Mouse (Mus musculus): ENCODE data around the gene Olfr878. TPM values are rescaled to one million over a fixed set of nuclear protein-coding genes. Genes with fewer than 3 reads are reported as not detected.

Gene Olfr878
- total and polyA plus RNA-seq, 3 experiments: not detected

DNA sequence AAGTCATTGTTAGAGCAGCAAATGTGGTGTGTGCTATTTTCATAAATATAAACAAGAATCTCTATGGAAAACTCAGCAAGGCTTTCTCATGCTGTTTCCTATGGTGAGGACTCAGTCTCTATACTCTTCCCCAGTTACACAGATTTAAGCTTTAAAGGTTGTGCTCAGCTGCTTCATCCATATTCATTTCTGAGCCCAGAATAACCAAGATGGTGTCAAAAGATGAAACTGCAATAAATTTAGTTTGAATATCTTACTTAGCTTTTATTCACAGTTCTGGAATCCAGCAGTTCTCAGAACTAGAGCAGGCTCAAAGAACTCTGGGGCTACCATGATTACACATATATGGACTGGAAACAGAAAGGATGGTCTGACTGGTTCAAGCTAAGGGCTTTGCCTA is 16.5 kb downstream of the Olfr878 start:
- no peak for ATAC-seq (ENCODE audit: extremely low read depth, insufficient number of reproducible peaks, low FRiP score, poor library complexity, severe bottlenecking)

DNA sequence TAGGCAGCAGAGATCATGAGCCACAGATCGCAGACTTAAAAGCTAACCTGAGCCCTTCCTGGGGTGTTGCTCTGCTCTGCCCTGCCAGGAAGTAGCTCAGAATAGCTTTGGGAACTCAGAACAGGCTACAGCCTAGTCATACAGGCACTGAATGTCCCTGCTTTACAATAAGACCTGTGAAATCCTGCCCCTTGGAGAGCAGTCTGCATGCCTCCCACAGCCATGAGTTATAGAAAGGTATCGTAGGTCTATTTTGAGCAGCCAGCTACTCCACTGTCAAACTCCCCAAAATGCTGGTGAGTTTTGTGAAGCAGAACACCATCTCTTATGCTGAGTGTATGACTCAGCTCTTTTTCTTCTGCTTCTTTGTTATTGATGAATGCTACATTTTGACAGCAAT is 23.5 kb downstream of the Olfr878 start:
- no peak overlapping the region for H3K4me3 ChIP-seq (ENCODE audit: low read depth, low read length)
- TF ChIP-seq TAL1 (conservative IDR thresholded peaks at IDR 0.05; ENCODE audit: low read depth, low read length) (no peak), GATA1 (IDR thresholded peaks at IDR 0.05; ENCODE audit: borderline replicate concordance, low read length) (no peak), GATA2 (IDR thresholded peaks at IDR 0.05; ENCODE audit: borderline replicate concordance, low read depth, low read length) (no peak), CTCF (IDR thresholded peaks at IDR 0.05; ENCODE audit: low read depth, low read length) (no peak), POLR2AphosphoS5 (IDR thresholded peaks at IDR 0.05; ENCODE audit: insufficient replicate concordance, low read depth, low read length) (no peak)
- DNase-seq (ENCODE audit: low spot score): no peak
- no peaks in the 10 kb centered on the region for H3K4me1 ChIP-seq (ENCODE audit: insufficient read depth, low read depth, low read length)
- no peaks in the 10 kb centered on the region for H3K36me3 ChIP-seq (replicated peaks)
- no peaks in the 10 kb centered on the region for H3K27me3 ChIP-seq (ENCODE audit: insufficient read depth, low read length)
- no peaks in the 10 kb centered on the region for H3K9me3 ChIP-seq (replicated peaks)
- ATAC-seq (ENCODE audit: extremely low read depth, insufficient number of reproducible peaks, low FRiP score, poor library complexity, severe bottlenecking): no peak

More for the DNA sequence above, 16.5 kb downstream of the Olfr878 start:
- Histone ChIP-seq H3K36me3 (replicated peaks) (no peaks in the 10 kb centered on the region), H3K4me3 (ENCODE audit: low read depth, low read length) (no peak overlapping the region), H3K9me3 (replicated peaks) (no peaks in the 10 kb centered on the region), H3K27me3 (ENCODE audit: insufficient read depth, low read length) (no peaks in the 10 kb centered on the region), H3K4me1 (ENCODE audit: insufficient read depth, low read depth, low read length) (no peaks in the 10 kb centered on the region)
- TF ChIP-seq GATA2 (IDR thresholded peaks at IDR 0.05; ENCODE audit: borderline replicate concordance, low read depth, low read length) (no peak), TAL1 (conservative IDR thresholded peaks at IDR 0.05; ENCODE audit: low read depth, low read length) (no peak), GATA1 (IDR thresholded peaks at IDR 0.05; ENCODE audit: borderline replicate concordance, low read length) (no peak), POLR2AphosphoS5 (IDR thresholded peaks at IDR 0.05; ENCODE audit: insufficient replicate concordance, low read depth, low read length) (no peak), CTCF (IDR thresholded peaks at IDR 0.05; ENCODE audit: low read depth, low read length) (no peak)
- no peak for DNase-seq (ENCODE audit: low spot score)

Other genes starting within 250 kb of the Olfr878 start
- gene Panx3, start 248.6 kb upstream of the Olfr878 start, total RNA-seq (2014; fragmentation: Nextera tagmentation): not detected in 2 replicates
- 0.06 and 0.16 TPM in 2 replicates for gene Panx3, start 248.6 kb upstream of the Olfr878 start, total RNA-seq (2017)
- not detected in 2 replicates for gene Panx3, start 248.6 kb upstream of the Olfr878 start, polyA plus RNA-seq (2012)
- not detected in 2 replicates for gene Olfr160, start 201.6 kb upstream of the Olfr878 start, total RNA-seq (2014; fragmentation: Nextera tagmentation)
- gene Olfr160, start 201.6 kb upstream of the Olfr878 start, total RNA-seq (2017): 0.05 and 0.12 TPM in 2 replicates
- not detected in 2 replicates for gene Olfr160, start 201.6 kb upstream of the Olfr878 start, polyA plus RNA-seq (2012)
- gene Olfr874, start 172.7 kb upstream of the Olfr878 start, total RNA-seq (2014; fragmentation: Nextera tagmentation): not detected in 2 replicates
- gene Olfr874, start 172.7 kb upstream of the Olfr878 start, total RNA-seq (2017): 0.05 TPM in 1 of 2 replicates, not detected in the other
- gene Olfr874, start 172.7 kb upstream of the Olfr878 start, polyA plus RNA-seq (2012): not detected in 2 replicates
- gene Olfr875, start 146.0 kb upstream of the Olfr878 start, total RNA-seq (2014; fragmentation: Nextera tagmentation): not detected in 2 replicates
- not detected in 2 replicates for gene Olfr875, start 146.0 kb upstream of the Olfr878 start, total RNA-seq (2017)
- gene Olfr875, start 146.0 kb upstream of the Olfr878 start, polyA plus RNA-seq (2012): not detected in 2 replicates
- not detected in 2 replicates for gene Olfr876, start 114.8 kb upstream of the Olfr878 start, total RNA-seq (2014; fragmentation: Nextera tagmentation)
- gene Olfr876, start 114.8 kb upstream of the Olfr878 start, total RNA-seq (2017): 0.11 and 0.17 TPM in 2 replicates
- gene Olfr876, start 114.8 kb upstream of the Olfr878 start, polyA plus RNA-seq (2012): not detected in 2 replicates
- gene Olfr877, start 63.6 kb upstream of the Olfr878 start, total RNA-seq (2014; fragmentation: Nextera tagmentation): not detected in 2 replicates
- 0.06 TPM in 1 of 2 replicates, not detected in the other for gene Olfr877, start 63.6 kb upstream of the Olfr878 start, total RNA-seq (2017)
- gene Olfr877, start 63.6 kb upstream of the Olfr878 start, polyA plus RNA-seq (2012): not detected in 2 replicates
- gene Olfr145, start 21.1 kb upstream of the Olfr878 start, total RNA-seq (2014; fragmentation: Nextera tagmentation): not detected in 2 replicates
- gene Olfr145, start 21.1 kb upstream of the Olfr878 start, total RNA-seq (2017): 0.06 and 0.16 TPM in 2 replicates
- gene Olfr145, start 21.1 kb upstream of the Olfr878 start, polyA plus RNA-seq (2012): not detected in 2 replicates
- gene Olfr881, start 74.0 kb downstream of the Olfr878 start, total RNA-seq (2014; fragmentation: Nextera tagmentation): not detected in 2 replicates
- gene Olfr881, start 74.0 kb downstream of the Olfr878 start, total RNA-seq (2017): 0.16 TPM in 1 of 2 replicates, not detected in the other
- not detected in 2 replicates for gene Olfr881, start 74.0 kb downstream of the Olfr878 start, polyA plus RNA-seq (2012)
- gene Olfr883, start 108.0 kb downstream of the Olfr878 start, total RNA-seq (2014; fragmentation: Nextera tagmentation): not detected in 2 replicates
- 0.12 TPM in 1 of 2 replicates, not detected in the other for gene Olfr883, start 108.0 kb downstream of the Olfr878 start, total RNA-seq (2017)
- not detected in 2 replicates for gene Olfr883, start 108.0 kb downstream of the Olfr878 start, polyA plus RNA-seq (2012)
- not detected in 2 replicates for gene Olfr884, start 128.7 kb downstream of the Olfr878 start, total RNA-seq (2014; fragmentation: Nextera tagmentation)
- gene Olfr884, start 128.7 kb downstream of the Olfr878 start, total RNA-seq (2017): 0.11 TPM in 1 of 2 replicates, not detected in the other
- not detected in 2 replicates for gene Olfr884, start 128.7 kb downstream of the Olfr878 start, polyA plus RNA-seq (2012)
- gene Olfr885, start 143.5 kb downstream of the Olfr878 start, total RNA-seq (2014; fragmentation: Nextera tagmentation): not detected in 2 replicates
- gene Olfr885, start 143.5 kb downstream of the Olfr878 start, total RNA-seq (2017): not detected in 2 replicates
- gene Olfr885, start 143.5 kb downstream of the Olfr878 start, polyA plus RNA-seq (2012): not detected in 2 replicates
- gene Olfr887, start 166.2 kb downstream of the Olfr878 start, total RNA-seq (2014; fragmentation: Nextera tagmentation): not detected in 2 replicates
- gene Olfr887, start 166.2 kb downstream of the Olfr878 start, total RNA-seq (2017): under 0.01 and 0.11 TPM in 2 replicates
- not detected in 2 replicates for gene Olfr887, start 166.2 kb downstream of the Olfr878 start, polyA plus RNA-seq (2012)
- not detected in 2 replicates for gene Olfr888, start 190.3 kb downstream of the Olfr878 start, total RNA-seq (2014; fragmentation: Nextera tagmentation)
- gene Olfr888, start 190.3 kb downstream of the Olfr878 start, total RNA-seq (2017): not detected in 2 replicates
- not detected in 2 replicates for gene Olfr888, start 190.3 kb downstream of the Olfr878 start, polyA plus RNA-seq (2012)
- gene Olfr889, start 197.4 kb downstream of the Olfr878 start, total RNA-seq (2014; fragmentation: Nextera tagmentation): 0.15 TPM in 1 of 2 replicates, not detected in the other
- gene Olfr889, start 197.4 kb downstream of the Olfr878 start, total RNA-seq (2017): 0.05 and 0.12 TPM in 2 replicates
- not detected in 2 replicates for gene Olfr889, start 197.4 kb downstream of the Olfr878 start, polyA plus RNA-seq (2012)
- gene Olfr890, start 224.7 kb downstream of the Olfr878 start, total RNA-seq (2014; fragmentation: Nextera tagmentation): not detected in 2 replicates
- 0.11 TPM in 1 of 2 replicates, not detected in the other for gene Olfr890, start 224.7 kb downstream of the Olfr878 start, total RNA-seq (2017)
- gene Olfr890, start 224.7 kb downstream of the Olfr878 start, polyA plus RNA-seq (2012): not detected in 2 replicates

All from G1E (cell line).